Mouse (Mus musculus): ENCODE measurements around the gene Olfr322. TPM values are rescaled to one million over a fixed set of nuclear protein-coding genes. Genes with fewer than 3 reads are reported as not detected.

Gene Olfr322
- polyA plus RNA-seq (2017; shearing (Covaris generic)): not detected

DNA sequence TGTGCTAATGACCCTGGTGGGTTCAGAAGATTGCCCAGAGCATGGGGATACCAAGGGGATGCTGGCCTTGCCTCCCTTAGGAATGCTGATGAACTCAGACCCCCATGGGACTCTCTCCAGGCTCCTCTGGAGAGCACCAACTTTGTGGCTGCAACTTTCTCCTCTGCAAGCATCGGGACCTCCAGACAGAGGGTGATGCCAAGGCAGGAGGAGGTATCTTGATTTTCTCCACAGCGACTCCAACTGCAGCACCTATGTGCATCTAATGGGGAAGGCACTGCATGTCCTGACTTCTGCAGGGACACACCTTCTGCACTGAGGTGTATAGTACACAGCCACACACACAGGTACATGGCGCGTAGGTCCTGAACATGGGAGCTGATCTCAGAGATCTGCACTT, at the start of gene Olfr322:
Gene Olfr322, plus strand, starts transcription at position 187 of the 400 bp plus-strand sequence.

GRCm38 (mm10) chr11:58615975-58616374, 42.6 kb upstream of the Olfr322 start, which contains the start of gene 2210407C18Rik:
TSS of gene 2210407C18Rik (minus strand) at chr11:58616075.

DNA sequence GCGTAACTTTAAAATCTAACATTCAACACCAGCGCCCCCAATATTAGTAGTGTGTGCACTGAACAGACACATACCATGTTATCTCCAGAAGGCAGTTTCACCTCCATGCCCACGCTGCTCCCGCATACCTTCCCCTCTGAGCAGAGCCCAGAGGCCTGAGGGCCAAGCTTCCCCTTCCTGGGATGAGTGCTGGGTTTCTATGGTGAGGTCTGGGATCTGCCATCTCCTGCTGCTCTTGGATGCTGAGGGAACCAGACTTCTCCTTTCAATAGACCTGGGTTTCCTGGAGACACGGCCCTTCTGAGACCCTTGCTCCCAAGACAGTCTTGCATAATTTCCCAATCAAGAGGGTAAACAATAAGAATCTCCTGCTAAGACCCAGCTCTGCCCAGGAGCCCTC, 28.2 kb upstream of the Olfr322 start, which contains the start of gene Olfr323:
Gene Olfr323, minus strand, starts transcription at position 101 of the 400 bp plus-strand sequence.

DNA sequence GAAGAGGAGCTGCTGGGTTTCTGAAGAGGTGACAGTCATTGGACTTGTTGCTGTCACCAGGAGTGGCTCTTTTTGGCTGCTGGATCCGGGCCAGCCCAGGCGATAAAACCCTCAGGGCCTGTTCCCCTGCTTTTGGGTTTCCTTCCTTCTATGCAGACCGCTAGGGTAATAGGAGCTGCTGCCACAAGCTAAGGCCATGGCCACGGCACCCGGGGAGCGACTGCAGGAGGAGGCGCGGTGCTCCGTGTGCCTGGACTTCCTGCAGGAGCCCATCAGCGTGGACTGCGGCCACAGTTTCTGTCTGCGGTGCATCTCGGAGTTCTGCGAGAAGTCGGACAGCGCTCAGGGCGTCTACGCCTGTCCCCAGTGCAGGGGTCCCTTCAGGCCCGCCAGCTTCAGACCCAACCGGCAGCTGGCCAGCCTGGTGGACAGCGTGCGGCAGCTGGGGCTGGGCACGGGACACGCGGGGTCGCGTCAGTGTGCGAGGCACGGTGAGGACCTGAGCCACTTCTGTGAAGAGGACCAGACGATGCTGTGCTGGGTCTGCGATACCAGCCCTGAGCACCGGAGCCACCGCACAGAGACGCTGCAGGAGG, 18.2 kb upstream of the Olfr322 start, which contains the start of gene Trim58:
Gene Trim58, plus strand, starts transcription at position 194 of the 596 bp plus-strand sequence.

DNA sequence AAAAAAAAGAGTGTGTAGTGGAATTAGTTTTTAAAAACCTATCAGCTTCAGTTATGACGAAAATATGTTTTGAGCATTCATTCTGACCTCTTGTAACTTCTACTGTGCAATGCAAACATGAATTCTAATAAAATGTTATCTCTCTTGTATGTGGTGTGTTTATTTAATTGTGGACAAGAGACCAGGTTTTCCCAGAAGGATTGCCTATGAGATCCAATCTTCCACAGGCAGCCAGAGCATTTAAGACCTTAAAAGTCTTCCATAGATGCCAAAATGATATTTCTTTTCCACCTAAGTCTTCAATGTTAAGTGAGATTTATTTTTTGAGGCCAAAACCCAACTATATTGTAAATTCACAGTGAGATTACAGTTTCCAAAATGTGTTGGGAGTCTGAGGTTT, 22.2 kb downstream of the Olfr322 start, which contains the start of gene Olfr320:
Gene Olfr320, plus strand, starts transcription at position 301 of the 400 bp plus-strand sequence.

DNA sequence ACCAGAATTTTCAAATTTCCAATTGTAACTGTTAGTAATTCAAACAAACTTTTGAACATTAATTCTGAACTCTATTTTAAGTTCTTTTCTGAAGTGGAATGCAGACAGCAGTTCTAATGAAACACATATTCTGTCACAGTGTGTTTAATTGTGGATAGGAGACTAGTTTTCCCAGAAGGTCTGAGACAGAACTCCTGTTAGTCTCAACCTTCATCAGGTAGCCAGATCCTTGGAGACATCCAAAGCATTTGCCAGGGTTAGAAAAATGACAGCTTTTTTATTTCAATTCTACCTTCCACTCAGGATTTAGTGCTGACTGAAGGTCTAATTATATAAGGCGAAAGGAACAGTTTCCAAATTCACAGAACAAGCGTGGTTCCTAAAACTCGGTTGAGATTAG, 40.3 kb downstream of the Olfr322 start, which contains the start of gene Olfr319:
Gene Olfr319, plus strand, starts transcription at position 301 of the 400 bp plus-strand sequence.

Other genes with a start within 250 kb of the Olfr322 start
- not detected for gene 1810065E05Rik, start 237.7 kb upstream of the Olfr322 start, polyA plus RNA-seq (2017; shearing (Covaris generic))
- not detected for gene Gm12253, start 226.2 kb upstream of the Olfr322 start, polyA plus RNA-seq (2017; shearing (Covaris generic))
- gene Lypd9, start 205.9 kb upstream of the Olfr322 start, polyA plus RNA-seq (2017; shearing (Covaris generic)): not detected
- not detected for gene Olfr30, start 196.5 kb upstream of the Olfr322 start, polyA plus RNA-seq (2017; shearing (Covaris generic))
- gene Olfr332, start 166.2 kb upstream of the Olfr322 start, polyA plus RNA-seq (2017; shearing (Covaris generic)): 0.07 TPM
- gene Olfr331, start 156.2 kb upstream of the Olfr322 start, polyA plus RNA-seq (2017; shearing (Covaris generic)): not detected
- gene Olfr330, start 123.9 kb upstream of the Olfr322 start, polyA plus RNA-seq (2017; shearing (Covaris generic)): not detected
- not detected for gene Olfr329-ps, start 112.4 kb upstream of the Olfr322 start, polyA plus RNA-seq (2017; shearing (Covaris generic))
- gene Olfr328, start 103.1 kb upstream of the Olfr322 start, polyA plus RNA-seq (2017; shearing (Covaris generic)): not detected
- not detected for gene Olfr224, start 88.2 kb upstream of the Olfr322 start, polyA plus RNA-seq (2017; shearing (Covaris generic))
- gene Olfr325, start 81.1 kb upstream of the Olfr322 start, polyA plus RNA-seq (2017; shearing (Covaris generic)): not detected
- gene Olfr324, start 63.7 kb upstream of the Olfr322 start, polyA plus RNA-seq (2017; shearing (Covaris generic)): not detected
- gene 2210407C18Rik, start 42.7 kb upstream of the Olfr322 start, polyA plus RNA-seq (2017; shearing (Covaris generic)): not detected
- not detected for gene Olfr323, start 28.3 kb upstream of the Olfr322 start, polyA plus RNA-seq (2017; shearing (Covaris generic))
- not detected for gene Trim58, start 18.3 kb upstream of the Olfr322 start, polyA plus RNA-seq (2017; shearing (Covaris generic))
- gene Olfr320, start 22.3 kb downstream of the Olfr322 start, polyA plus RNA-seq (2017; shearing (Covaris generic)): not detected
- not detected for gene Olfr319, start 40.4 kb downstream of the Olfr322 start, polyA plus RNA-seq (2017; shearing (Covaris generic))
- not detected for gene Olfr318, start 65.2 kb downstream of the Olfr322 start, polyA plus RNA-seq (2017; shearing (Covaris generic))
- gene Olfr317, start 80.4 kb downstream of the Olfr322 start, polyA plus RNA-seq (2017; shearing (Covaris generic)): not detected
- gene Olfr316, start 94.0 kb downstream of the Olfr322 start, polyA plus RNA-seq (2017; shearing (Covaris generic)): not detected
- not detected for gene Olfr315, start 114.4 kb downstream of the Olfr322 start, polyA plus RNA-seq (2017; shearing (Covaris generic))
- not detected for gene Olfr314, start 124.2 kb downstream of the Olfr322 start, polyA plus RNA-seq (2017; shearing (Covaris generic))
- gene Fam183b, start 143.2 kb downstream of the Olfr322 start, polyA plus RNA-seq (2017; shearing (Covaris generic)): not detected
- gene Olfr313, start 156.2 kb downstream of the Olfr322 start, polyA plus RNA-seq (2017; shearing (Covaris generic)): not detected
- gene Olfr312, start 170.5 kb downstream of the Olfr322 start, polyA plus RNA-seq (2017; shearing (Covaris generic)): not detected
- gene Olfr311, start 180.5 kb downstream of the Olfr322 start, polyA plus RNA-seq (2017; shearing (Covaris generic)): not detected
- 9.8 TPM for gene Gm12258, start 188.4 kb downstream of the Olfr322 start, polyA plus RNA-seq (2017; shearing (Covaris generic))
- 16.4 TPM for gene 2810021J22Rik, start 208.4 kb downstream of the Olfr322 start, polyA plus RNA-seq (2017; shearing (Covaris generic))
- 12.4 TPM for gene Zfp39, start 245.4 kb downstream of the Olfr322 start, polyA plus RNA-seq (2017; shearing (Covaris generic))